Mouse (Mus musculus) yolk sac, embryonic 10.5 days (tissue): ENCODE data around the gene Il17re.
A peak's percentile ranks its signal among the peaks of the same experiment; 100 is the strongest.

Experiments used
- DNase-seq: peaks from one replicate; pipeline ENCODE4 v3.0.0-alpha.2; 2017; ENCODE audit warnings: low spot score

The Il17re gene

DNA sequence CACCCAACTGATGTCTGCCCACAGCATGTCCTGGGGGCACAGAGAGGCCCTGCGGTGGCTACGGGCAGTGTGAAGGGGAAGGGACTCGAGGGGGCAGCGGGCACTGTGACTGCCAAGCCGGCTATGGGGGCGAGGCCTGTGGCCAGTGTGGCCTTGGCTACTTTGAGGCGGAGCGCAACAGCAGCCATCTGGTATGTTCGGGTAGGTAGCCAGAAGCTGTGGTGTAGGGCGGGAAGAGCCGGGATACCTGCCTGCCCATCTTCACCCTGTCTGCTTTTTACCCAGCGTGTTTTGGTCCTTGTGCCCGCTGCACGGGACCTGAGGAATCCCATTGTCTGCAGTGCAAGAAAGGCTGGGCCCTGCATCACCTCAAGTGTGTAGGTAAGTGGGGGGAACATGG lies 31.1 kb downstream of the Il17re start:
- no peak for DNase-seq

DNA sequence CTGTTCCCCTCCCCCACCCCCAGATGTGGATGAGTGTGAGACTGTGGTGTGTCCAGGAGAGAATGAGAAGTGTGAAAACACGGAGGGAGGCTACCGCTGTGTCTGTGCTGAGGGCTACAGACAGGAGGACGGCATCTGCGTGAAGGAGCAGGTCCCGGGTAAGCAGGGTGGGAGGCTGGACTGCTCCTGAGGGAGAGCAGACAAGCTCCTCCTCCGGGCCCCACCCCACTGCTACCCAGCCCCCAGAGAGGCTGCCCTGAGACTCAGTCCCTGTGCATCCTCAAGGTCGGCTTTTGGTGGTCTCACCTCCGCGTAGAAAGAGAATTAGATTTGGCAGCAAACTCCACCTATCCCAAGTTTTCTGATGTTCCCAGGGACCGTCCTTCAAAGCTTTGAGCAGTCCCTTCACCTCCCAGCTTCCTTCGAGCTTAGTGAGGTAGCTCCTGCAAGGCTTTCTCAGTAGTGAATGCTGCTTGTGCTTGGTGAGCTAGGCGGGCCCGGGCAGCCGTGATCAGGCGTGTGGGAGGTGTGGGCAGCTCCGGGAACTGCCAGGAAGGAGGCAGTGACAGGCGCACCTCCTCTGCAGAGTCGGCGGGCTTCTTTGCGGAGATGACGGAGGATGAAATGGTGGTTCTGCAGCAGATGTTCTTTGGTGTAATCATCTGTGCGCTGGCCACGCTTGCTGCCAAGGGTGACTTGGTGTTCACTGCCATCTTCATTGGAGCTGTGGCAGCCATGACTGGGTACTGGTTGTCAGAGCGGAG lies 34.0 kb downstream of the Il17re start:
- no peak for DNase-seq

DNA sequence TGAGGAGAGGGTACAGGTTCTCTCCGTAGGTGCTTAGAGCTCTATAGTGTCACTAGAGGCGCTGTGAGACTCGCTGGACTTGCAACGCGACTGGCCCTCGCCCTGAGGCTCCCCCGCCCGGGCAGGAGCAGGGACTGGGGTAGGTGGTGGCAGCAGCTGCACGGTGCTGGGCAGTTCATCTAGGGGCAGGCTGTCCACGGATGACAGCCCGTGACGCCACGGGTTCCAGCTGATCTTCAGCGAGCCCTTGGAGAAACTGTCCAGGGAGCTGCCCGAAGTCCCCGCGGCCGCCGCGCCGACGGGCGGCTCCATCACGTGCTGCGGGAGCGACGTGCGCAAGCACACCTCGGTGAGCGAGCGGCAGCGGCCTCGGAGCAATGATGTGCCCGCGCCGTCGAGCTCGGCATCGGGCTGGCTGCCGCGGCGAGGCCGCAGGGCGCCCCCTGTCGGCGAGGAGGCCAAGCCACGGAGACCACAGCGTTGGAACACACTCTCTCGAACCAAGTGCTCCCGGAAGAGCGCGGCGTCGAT lies 36.0 kb downstream of the Il17re start:
- DNase-seq: peak; percentile 79

DNA sequence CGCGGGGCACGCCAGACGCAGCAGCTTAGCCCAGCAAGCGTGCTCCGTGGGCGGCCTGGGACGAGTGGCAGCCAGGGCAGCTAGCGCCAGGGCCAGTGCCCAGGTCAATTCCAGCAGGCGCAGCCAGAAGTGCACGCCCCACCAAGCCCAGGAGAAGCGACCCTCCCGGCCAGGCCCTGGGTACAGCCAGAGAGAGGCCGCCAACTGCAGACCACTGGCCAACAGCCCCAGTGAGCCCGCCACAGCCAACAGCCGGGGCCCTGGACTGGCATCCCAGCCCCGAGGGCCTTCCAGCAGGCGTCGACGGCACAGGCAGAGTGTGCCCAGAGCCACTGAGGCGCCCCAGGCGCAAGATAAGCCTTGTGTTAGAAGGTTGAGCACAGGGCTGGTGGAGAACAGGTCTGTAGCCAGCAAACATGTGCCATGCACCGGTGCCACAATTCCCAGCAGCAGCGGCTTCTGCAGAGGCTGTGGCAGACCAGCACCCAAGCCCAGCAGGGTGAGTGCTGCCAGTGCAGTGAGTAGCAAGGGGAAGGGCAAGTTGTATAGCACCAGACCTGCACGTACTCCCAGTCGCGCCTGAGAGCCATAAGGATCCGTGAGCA lies 36.9 kb downstream of the Il17re start:
- DNase-seq: no peak

DNA sequence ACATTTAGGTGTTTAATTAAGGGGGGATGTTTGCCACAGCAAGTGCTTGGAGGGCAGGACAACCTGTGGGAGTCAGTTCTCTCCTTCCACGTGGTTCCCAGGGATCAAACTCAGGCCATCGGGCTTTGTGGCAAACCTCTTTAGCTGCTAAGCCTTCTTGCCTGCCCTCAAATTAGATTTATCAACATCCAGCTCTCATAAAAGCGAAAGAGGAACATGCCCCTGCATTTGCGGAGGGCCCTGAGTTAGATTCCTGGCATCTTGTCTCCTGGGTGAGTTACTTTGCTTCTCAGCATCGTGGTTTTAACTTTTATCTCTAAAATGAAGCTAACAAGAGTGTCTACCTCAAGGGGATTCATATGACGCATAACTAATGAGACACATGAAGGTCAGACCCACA lies 41.1 kb downstream of the Il17re start:
- DNase-seq: no peak

DNA sequence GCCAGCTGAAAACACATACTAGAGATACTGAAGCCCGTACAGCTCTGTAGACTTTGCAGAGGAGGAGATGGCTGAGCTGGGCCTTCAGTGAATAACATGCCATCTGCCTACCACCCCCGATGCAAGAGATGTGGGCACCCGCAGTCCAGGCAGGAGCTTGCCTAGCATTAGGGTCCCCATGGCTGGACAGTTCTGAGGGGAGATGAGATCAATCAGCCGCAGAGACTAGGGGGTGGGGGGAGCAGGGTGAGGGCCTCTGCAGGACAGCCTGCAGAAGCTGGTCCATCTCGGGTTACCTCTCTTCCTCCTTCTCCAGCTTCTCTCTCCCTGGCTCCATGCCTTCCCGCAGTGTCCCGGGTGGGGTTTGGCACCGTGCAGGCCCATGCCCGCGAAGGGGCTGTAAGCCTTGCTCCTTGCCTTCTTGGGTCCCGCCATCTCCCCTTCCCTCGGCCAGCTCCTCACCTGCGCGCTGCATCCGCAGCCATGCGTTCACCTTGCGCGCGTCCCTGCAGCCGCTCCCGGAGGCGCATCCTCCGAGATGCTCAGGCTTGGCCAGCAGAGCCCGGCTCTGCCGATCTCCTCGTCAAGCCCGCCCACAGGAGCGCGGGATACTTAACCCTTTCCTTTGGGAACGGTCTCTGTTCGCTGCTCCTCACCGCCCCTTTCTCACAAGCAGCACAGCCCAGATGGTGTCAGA lies 43.3 kb downstream of the Il17re start, which contains the start of gene Prrt3:
Gene Prrt3 (minus strand): TSS at position 544 of the 697 bp plus-strand sequence.
- no peak for DNase-seq

DNA sequence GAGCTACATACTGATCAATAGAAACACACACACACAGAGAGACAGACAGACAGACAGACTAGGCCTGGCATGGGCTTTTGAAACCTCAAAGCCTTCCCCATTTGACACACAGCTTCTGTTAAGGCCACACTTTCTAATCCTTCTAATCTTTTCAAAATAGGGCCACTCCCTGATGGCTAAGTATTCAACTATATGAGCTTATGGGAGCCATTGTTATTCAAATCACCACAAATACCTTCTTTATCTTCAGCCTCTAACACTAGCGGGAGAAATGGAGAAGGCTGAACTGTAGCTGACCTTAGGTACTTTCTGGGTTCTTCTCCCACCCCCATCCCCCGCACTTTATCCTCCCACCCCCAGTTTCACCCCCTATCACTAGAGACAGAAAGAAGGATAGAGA lies 44.5 kb downstream of the Il17re start:
- no peak for DNase-seq

DNA sequence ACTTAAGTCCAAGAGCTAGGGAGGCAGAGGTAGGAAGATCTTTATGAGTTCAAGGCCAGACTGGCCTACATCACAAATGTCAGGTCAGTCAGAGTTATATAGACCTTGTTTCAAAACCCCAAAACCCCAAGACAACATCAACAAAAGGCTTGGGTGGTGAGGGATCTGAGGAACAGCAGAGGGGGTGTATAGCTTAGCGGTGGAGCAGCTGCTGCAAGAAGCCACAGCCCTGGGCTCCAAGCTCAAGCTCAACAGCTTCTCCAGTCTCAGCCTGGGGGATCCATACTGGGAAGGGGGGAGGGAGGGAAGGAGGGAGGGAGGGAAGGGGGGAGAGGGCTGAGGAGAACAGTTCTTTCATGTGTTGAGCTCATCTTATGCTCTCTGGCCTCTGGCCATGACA lies 47.4 kb downstream of the Il17re start:
- no peak for DNase-seq

DNA sequence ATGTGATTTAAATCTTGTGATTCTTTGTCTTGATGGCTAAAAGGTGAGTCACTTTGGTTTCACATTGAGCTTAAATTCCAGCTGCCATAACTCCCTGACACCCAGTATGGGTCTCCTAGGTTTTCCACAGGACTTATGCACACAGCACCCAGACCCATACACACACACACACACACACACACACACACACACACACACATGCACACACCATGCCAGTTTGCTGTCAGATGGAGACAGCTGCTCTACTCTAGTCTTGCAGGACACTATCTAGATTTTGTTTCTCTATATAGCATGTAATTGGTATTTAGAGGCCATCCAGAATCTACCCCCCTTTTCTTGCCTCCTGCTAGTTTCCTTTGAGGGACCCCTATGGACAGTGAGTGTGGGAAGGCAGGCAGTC lies 48.8 kb downstream of the Il17re start:
- DNase-seq: no peak

DNA sequence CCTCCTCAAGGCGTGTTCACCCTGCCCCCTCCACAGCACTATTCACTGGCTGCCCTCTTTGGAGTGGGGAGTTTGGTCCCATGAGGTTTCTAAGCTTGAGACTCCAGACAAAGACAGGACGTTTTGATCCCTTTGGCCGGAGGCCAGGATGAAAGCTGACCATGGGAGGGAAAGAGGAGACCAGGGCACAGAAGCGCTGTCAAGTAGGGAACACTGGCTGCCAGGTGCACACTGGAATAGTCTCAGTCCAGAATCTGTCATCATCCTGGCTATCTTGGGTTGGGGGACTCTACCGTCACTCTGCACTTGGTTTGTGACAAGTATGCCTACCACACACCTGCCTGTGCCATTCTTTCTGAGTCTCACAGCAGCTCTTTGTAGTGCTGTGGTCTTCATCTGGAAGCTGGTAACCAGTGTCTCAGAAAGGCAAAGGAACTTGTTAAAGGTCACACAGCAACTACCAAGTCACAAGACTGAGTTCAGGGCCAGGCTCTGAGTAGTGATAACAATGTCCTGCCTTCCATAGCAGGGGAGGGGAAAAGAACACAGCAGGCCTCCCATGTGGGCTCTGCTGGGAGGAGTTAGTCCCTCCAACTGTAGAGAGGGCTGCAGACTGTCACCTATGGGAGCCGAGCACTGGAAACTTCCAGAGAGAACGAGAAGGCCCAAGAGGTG lies 50.1 kb downstream of the Il17re start:
- DNase-seq: no peak

DNA sequence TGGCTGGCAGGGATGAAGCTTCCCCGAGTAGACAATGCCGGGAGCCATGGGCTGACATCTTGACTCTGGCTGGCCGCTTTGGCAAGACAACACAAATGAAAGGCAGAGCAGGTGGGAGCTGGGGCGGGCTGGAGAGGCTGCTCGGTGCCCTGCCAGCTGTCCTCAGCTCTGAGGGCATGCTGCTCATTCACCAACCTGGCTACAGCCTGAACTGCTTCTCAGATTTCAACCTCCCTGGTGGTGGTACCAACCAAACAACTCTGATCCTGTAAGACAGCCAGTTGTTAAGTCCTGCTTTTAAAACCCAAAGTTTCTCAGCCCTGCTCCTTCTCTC lies 50.6 kb downstream of the Il17re start:
- DNase-seq: no peak

DNA sequence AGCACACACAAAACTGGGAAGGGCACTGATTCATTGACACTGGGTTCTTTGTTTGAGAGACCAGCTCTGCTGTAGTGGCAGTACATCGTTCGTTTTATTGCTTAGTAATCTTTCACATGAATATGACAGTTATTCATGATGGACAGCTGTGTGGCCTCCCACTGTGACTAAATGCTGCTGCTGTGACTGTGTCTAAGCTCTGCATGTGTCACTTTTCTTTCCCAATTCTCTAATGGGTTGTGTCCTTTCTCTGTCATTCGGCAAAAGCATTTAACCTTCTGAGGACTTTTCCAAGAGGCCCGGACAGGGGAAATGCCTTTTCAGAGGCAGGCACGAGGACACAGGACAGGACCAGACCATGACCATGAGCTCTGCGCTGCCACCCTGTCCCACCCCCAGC lies 55.7 kb downstream of the Il17re start:
- no peak for DNase-seq

DNA sequence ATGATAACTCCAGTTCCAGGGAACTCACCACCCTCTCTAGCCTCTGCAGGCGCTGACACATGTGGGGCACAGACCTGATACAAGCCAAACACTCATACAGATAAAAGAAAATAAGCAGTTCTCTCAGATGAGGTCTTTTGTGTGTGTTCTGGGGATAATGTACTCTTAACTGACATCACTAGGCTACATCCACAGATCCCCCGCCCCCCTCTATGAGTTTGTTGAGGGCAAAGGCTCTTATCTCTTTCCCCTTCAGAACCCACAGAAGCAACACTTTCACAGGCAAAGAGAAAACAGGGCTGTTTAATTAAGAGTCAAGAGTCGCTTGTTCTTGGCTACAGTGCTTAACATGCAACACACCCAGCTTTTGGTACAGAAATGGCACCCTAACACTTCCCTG lies 56.3 kb downstream of the Il17re start:
- no peak for DNase-seq

DNA sequence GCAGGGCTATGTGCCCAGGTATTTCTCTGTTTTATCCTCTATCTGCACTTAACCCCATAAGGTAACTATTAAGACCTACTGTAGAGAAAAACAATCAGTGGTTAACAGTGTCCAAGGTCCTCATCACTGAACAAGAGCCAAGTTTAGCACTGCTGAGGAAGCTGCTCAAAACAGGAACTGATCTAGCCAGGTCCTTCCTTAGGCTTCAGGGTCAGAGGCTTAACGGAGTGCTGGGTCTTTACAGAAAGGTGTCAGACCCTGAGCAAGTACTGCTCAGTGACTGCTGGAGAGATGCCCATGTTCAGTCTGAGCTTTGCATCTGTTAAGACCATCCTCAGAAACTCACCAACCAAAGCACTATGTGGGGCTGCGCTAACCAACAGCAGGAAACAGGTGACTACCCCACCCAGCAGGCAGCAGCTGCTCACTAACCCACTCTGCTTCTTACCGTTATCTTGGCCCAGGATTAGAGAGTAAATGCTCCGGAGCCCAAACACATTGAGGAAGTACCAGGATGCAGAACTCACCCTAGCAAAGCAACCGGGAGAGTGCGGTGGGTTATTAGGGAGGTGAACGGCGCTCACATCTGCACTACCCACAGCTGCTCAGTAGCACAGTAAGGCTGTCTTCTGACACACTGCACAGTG lies 59.3 kb downstream of the Il17re start:
- DNase-seq: no peak
